Mouse (Mus musculus): Measurements from ENCODE around the gene Mc1r. TPM values are rescaled to one million over a fixed set of nuclear protein-coding genes. Genes with fewer than 3 reads are reported as not detected.
"Not testable (repeated sequence)": the region's sequence is repeated elsewhere in the genome, so short reads cannot be mapped to it uniquely, and the experiment has no call there.

Mc1r gene
- polyA plus RNA-seq, 1 experiment: not detected

- H3K27me3 ChIP-seq (ENCODE audit: control insufficient read depth, insufficient read depth, low read length): no peaks in the 10 kb centered on the region
- H3K4me3 ChIP-seq (ENCODE audit: low read depth, low read length): no peak overlapping the region
- no peaks in the 10 kb centered on the region for H3K36me3 ChIP-seq (ENCODE audit: control insufficient read depth, insufficient read depth, low read length)
- TF ChIP-seq POLR2A (IDR thresholded peaks at IDR 0.05; ENCODE audit: low read depth, low read length): no peak
- no peak for TF ChIP-seq CTCF (IDR thresholded peaks at IDR 0.05; ENCODE audit: extremely low read depth, insufficient read length, insufficient replicate concordance, low read depth, low read length)
- H3K27ac ChIP-seq (ENCODE audit: insufficient read depth, low read depth, low read length): no peak overlapping the region
- H3K4me1 ChIP-seq (ENCODE audit: control insufficient read depth, insufficient read depth, insufficient read length, low read length): no peaks in the 10 kb centered on the region
- 97% methylated on average over 25 of the region's 25 CpGs for WGBS
Measured at GRCm38 (mm10) chr8:123431616-123432365, 24.9 kb downstream of the Mc1r start.

GRCm38 (mm10) chr8:123432381-123432780 is 25.5 kb downstream of the Mc1r start:
- WGBS: 95% methylated on average over 16 of the region's 16 CpGs
- Histone ChIP-seq H3K27me3 (ENCODE audit: control insufficient read depth, insufficient read depth, low read length) (no peaks in the 10 kb centered on the region), H3K4me3 (ENCODE audit: low read depth, low read length) (no peak overlapping the region), H3K27ac (ENCODE audit: insufficient read depth, low read depth, low read length) (no peak overlapping the region), H3K4me1 (ENCODE audit: control insufficient read depth, insufficient read depth, insufficient read length, low read length) (no peaks in the 10 kb centered on the region), H3K36me3 (ENCODE audit: control insufficient read depth, insufficient read depth, low read length) (no peaks in the 10 kb centered on the region)
- TF ChIP-seq CTCF (IDR thresholded peaks at IDR 0.05; ENCODE audit: extremely low read depth, insufficient read length, insufficient replicate concordance, low read depth, low read length) (no peak), POLR2A (IDR thresholded peaks at IDR 0.05; ENCODE audit: low read depth, low read length) (no peak)

- not testable (repeated sequence) for H3K27me3 ChIP-seq (ENCODE audit: control insufficient read depth, insufficient read depth, low read length); H3K36me3 ChIP-seq (ENCODE audit: control insufficient read depth, insufficient read depth, low read length); H3K4me3 ChIP-seq (ENCODE audit: low read depth, low read length); H3K27ac ChIP-seq (ENCODE audit: insufficient read depth, low read depth, low read length); H3K4me1 ChIP-seq (ENCODE audit: control insufficient read depth, insufficient read depth, insufficient read length, low read length)
- 98% methylated on average over 47 of the region's 47 CpGs for WGBS
Measured at GRCm38 (mm10) chr8:123433241-123433974, 26.5 kb downstream of the Mc1r start.

DNA sequence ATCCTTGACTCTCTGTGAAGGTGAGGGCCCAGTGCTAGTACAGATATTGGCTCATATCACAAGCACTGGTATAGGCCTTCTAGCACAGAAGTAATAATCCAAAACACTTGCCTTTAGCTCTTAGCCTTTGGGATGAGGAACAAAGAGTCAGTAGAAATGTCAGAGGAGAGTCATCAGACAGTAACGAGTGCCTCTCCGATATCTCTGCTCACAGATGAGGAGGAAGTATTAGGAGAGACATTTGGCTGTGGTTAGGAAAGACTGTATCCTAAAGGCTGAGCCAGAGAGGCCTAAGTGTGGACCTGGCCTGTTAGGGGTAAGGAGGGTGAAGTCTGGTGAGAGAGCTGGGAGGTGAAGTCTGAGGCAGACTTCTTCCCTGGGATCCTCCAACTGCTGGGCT is 34.9 kb downstream of the Mc1r start:
- peaks cover 8% of the 10 kb centered on the region for H3K4me1 ChIP-seq (ENCODE audit: control insufficient read depth, insufficient read depth, insufficient read length, low read length)
- TF ChIP-seq POLR2A (IDR thresholded peaks at IDR 0.05; ENCODE audit: low read depth, low read length) (no peak), CTCF (IDR thresholded peaks at IDR 0.05; ENCODE audit: extremely low read depth, insufficient read length, insufficient replicate concordance, low read depth, low read length) (no peak)
- H3K4me3 ChIP-seq (ENCODE audit: low read depth, low read length): no peak overlapping the region
- H3K36me3 ChIP-seq (ENCODE audit: control insufficient read depth, insufficient read depth, low read length): no peaks in the 10 kb centered on the region
- WGBS: 86% methylated on average over 2 of the region's 2 CpGs
- no peaks in the 10 kb centered on the region for H3K27me3 ChIP-seq (ENCODE audit: control insufficient read depth, insufficient read depth, low read length)
- no peak overlapping the region for H3K27ac ChIP-seq (ENCODE audit: insufficient read depth, low read depth, low read length)

DNA sequence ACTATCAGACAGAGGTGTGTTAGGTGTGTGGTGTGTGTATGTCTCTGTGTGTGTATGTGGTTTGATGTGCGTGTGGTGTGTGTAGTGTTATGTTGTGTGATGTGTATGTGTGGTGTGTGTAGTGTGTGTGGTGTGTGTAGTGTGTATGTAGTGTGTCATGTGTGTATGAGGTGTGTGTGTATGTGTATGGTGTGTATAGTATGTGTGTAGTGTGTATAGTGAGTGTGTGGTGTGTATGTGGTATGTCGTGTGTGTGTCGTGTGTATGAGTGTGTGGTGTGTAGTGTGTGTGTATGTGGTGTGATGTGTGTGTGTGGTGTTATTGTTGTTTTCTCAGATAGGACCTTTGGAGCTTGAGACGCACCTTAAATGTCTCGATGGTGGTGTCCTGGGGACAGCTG is 35.4 kb downstream of the Mc1r start:
- H3K4me3 ChIP-seq (ENCODE audit: low read depth, low read length): no peak overlapping the region
- no peak overlapping the region for H3K27ac ChIP-seq (ENCODE audit: insufficient read depth, low read depth, low read length)
- TF ChIP-seq CTCF (IDR thresholded peaks at IDR 0.05; ENCODE audit: extremely low read depth, insufficient read length, insufficient replicate concordance, low read depth, low read length) (no peak), POLR2A (IDR thresholded peaks at IDR 0.05; ENCODE audit: low read depth, low read length) (no peak)
- H3K4me1 ChIP-seq (ENCODE audit: control insufficient read depth, insufficient read depth, insufficient read length, low read length): peaks cover 8% of the 10 kb centered on the region
- no peaks in the 10 kb centered on the region for H3K27me3 ChIP-seq (ENCODE audit: control insufficient read depth, insufficient read depth, low read length)
- H3K36me3 ChIP-seq (ENCODE audit: control insufficient read depth, insufficient read depth, low read length): no peaks in the 10 kb centered on the region
- WGBS: 73% methylated on average over 5 of the region's 5 CpGs

DNA sequence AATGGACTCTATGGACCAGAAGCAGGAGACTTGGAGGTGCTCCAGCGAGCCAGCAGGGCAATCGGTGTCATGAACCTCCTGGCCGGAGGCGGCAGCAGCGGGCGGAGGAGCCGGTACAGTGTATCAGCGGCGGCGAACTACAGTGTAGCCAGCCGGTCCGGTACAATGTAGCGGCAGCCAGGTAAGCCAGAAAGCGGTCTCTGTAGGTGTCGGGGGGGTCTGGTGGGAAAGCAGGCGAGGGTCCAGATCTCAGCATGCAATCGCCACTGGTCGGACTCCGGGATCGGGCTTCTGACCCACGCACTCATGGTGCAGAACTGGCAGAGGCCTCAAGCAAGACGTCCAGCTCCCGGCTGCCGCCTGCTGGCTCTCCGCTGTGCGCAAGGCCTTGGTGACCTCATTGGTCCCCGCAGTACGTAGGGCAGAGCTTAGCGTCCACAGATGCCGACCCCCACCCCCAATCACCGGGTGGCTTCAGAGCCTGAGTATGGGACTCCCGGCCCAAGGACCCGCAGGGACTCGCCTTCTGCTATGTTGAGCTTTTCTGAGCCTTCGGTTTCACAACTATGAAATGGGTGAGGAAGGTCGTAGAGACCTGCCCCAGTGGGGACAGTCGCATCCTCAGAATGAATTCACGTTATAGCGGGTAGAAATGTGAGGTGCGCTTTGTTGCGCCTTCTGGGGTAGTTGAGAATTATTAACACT is 36.1 kb downstream of the Mc1r start:
- Histone ChIP-seq H3K27ac (ENCODE audit: insufficient read depth, low read depth, low read length) (peak overlapping the region; percentile 63), H3K4me1 (ENCODE audit: control insufficient read depth, insufficient read depth, insufficient read length, low read length) (peaks cover 8% of the 10 kb centered on the region), H3K27me3 (ENCODE audit: control insufficient read depth, insufficient read depth, low read length) (no peaks in the 10 kb centered on the region), H3K4me3 (ENCODE audit: low read depth, low read length) (peak overlapping the region; percentile 83), H3K36me3 (ENCODE audit: control insufficient read depth, insufficient read depth, low read length) (no peaks in the 10 kb centered on the region)
- TF ChIP-seq CTCF (IDR thresholded peaks at IDR 0.05; ENCODE audit: extremely low read depth, insufficient read length, insufficient replicate concordance, low read depth, low read length) (peak; percentile 87), POLR2A (IDR thresholded peaks at IDR 0.05; ENCODE audit: low read depth, low read length) (no peak; the same call in 1 of the 2 replicates)
- WGBS: under 1% methylated on average over 41 of the region's 41 CpGs

GRCm38 (mm10) chr8:123443576-123443921 is 36.6 kb downstream of the Mc1r start:
- H3K27me3 ChIP-seq (ENCODE audit: control insufficient read depth, insufficient read depth, low read length): no peaks in the 10 kb centered on the region
- TF ChIP-seq CTCF (IDR thresholded peaks at IDR 0.05; ENCODE audit: extremely low read depth, insufficient read length, insufficient replicate concordance, low read depth, low read length): no peak
- no peak for TF ChIP-seq POLR2A (IDR thresholded peaks at IDR 0.05; ENCODE audit: low read depth, low read length)
- no peak overlapping the region for H3K27ac ChIP-seq (ENCODE audit: insufficient read depth, low read depth, low read length)
- no peaks in the 10 kb centered on the region for H3K36me3 ChIP-seq (ENCODE audit: control insufficient read depth, insufficient read depth, low read length)
- H3K4me3 ChIP-seq (ENCODE audit: low read depth, low read length): peak overlapping the region; percentile 83
- H3K4me1 ChIP-seq (ENCODE audit: control insufficient read depth, insufficient read depth, insufficient read length, low read length): peaks cover 8% of the 10 kb centered on the region
- 4% methylated on average over 4 of the region's 4 CpGs for WGBS
